ENCODE assay signal across 26 mouse cellular contexts in genomic region chr1:21230376-21230775, GRCm38 (mm10). TPM values are rescaled to one million over a fixed set of nuclear protein-coding genes. Genes with fewer than 3 reads are reported as not detected.
"Had no signal": no experiment of that assay in that cellular context is flagged by ENCODE, and none has a peak within 500 bp of the region (broad histone marks: within the 10 kb centered on the region; RNA-seq: fewer than 3 reads in every experiment).

No protein-coding gene starts in this region.

- H3K9me3 ChIP-seq: heart, embryonic 10.5 days; heart, embryonic 12.5 days; hindbrain, embryonic 13.5 days; hindbrain, embryonic 15.5 days; kidney, embryonic 15.5 days; limb, embryonic 13.5 days; limb, embryonic 15.5 days; liver, embryonic 13.5 days had no signal

- H3K36me3 ChIP-seq: kidney, embryonic 15.5 days; limb, embryonic 13.5 days; limb, embryonic 15.5 days; liver, embryonic 13.5 days had no signal

- H3K27me3 ChIP-seq: heart, embryonic 12.5 days; hindbrain, embryonic 13.5 days; hindbrain, embryonic 15.5 days; kidney, embryonic 15.5 days; limb, embryonic 13.5 days; limb, embryonic 15.5 days; liver, embryonic 13.5 days had no signal

- H3K4me1 ChIP-seq: heart, embryonic 10.5 days; heart, embryonic 12.5 days; hindbrain, embryonic 13.5 days; hindbrain, embryonic 15.5 days; limb, embryonic 15.5 days; liver, embryonic 13.5 days had no signal

- H3K27ac ChIP-seq: heart, embryonic 10.5 days; hindbrain, embryonic 13.5 days; hindbrain, embryonic 15.5 days; hindbrain, postnatal 0 days; kidney, embryonic 15.5 days; kidney, postnatal 0 days; limb, embryonic 13.5 days; limb, embryonic 15.5 days; liver, embryonic 13.5 days had no signal

- H3K4me2 ChIP-seq: heart, embryonic 12.5 days; hindbrain, embryonic 13.5 days; hindbrain, embryonic 15.5 days; kidney, embryonic 15.5 days; limb, embryonic 13.5 days; limb, embryonic 15.5 days; liver, embryonic 13.5 days had no signal

- DNase-seq: forebrain, postnatal 0 days; gastrocnemius, postnatal 14 days; gastrocnemius, postnatal 36 days; heart, adult 18-20 months; heart, postnatal 10 days; heart, postnatal 36 days; kidney, adult 11 months; kidney, adult 2 months; kidney, adult 9 months; kidney, postnatal 14 days; kidney, postnatal 36 days; layer of hippocampus, adult 9-11 months; layer of hippocampus, postnatal 36 days; left cerebral cortex, postnatal 4 days; liver, embryonic 13.5 days had no signal

- H3K4me3 ChIP-seq: heart, embryonic 10.5 days; heart, embryonic 12.5 days; hindbrain, embryonic 13.5 days; hindbrain, embryonic 15.5 days; kidney, embryonic 15.5 days; limb, embryonic 13.5 days; limb, embryonic 15.5 days; liver, embryonic 13.5 days had no signal

- H3K9ac ChIP-seq: forebrain, postnatal 0 days; heart, embryonic 12.5 days; hindbrain, embryonic 13.5 days; hindbrain, embryonic 15.5 days; kidney, embryonic 15.5 days; limb, embryonic 13.5 days; limb, embryonic 15.5 days; liver, embryonic 13.5 days had no signal

- ATAC-seq: forebrain, postnatal 0 days; hindbrain, postnatal 0 days; intestine, embryonic 16.5 days had no signal

RNA-seq across cellular contexts. Expression of gene Gsta3, which starts 10.0 kb away (rescaled TPM):
- total RNA-seq: forebrain, postnatal 0 days; gastrocnemius, postnatal 14 days; hematopoietic stem cell, adult 5-6 weeks had no signal
